Comparison of ENCODE assay signal across 23 mouse cellular contexts in the genomic region with DNA sequence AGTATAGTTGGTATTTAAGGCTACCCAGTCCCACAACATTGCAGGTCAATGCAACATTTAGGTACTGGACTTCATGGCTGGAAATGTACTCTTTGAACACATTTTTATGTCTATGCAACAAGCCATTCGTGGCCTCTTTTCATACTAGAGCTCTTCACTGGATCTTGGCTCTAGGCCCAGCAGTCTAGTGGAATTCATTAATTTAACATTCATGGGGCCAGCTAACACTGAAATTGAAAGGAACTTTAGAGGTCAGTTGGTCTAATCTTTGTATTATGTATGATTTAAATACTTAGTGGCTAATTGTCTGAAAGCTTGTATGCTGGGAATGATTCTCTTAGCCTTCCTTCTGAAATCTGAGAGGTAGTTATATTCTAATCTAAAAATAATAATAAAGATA.
A peak's percentile ranks its signal among the peaks of the same experiment; 100 is the strongest.
DNase-seq lines count a peak whose midpoint lies in the region; ATAC-seq and TF ChIP-seq lines count a peak whose summit lies in the region.
"Had no signal": no experiment of that assay in that cellular context is flagged by ENCODE, and none has a peak within 500 bp of the region (broad histone marks: within the 10 kb centered on the region; RNA-seq: fewer than 3 reads in every experiment).

No protein-coding gene starts in this region.

- no peaks in the 10 kb centered on the region for H3K27me3 ChIP-seq in hindbrain, postnatal 0 days (ENCODE audit: insufficient read depth, low read length)
- no peaks in the 10 kb centered on the region for H3K27me3 ChIP-seq in hindbrain, embryonic 11.5 days (ENCODE audit: control insufficient read depth, insufficient read depth, low read length)
- H3K27me3 ChIP-seq in limb, embryonic 14.5 days (ENCODE audit: control insufficient read depth, insufficient read depth, low read length): no peaks in the 10 kb centered on the region
- H3K27me3 ChIP-seq in limb, embryonic 10.5 days (ENCODE audit: low read depth, poor library complexity, severe bottlenecking): no peaks in the 10 kb centered on the region
- H3K27me3 ChIP-seq: embryonic facial prominence, embryonic 12.5 days; forebrain, embryonic 15.5 days; neural tube, embryonic 15.5 days had no signal

- peak; percentile 1 for DNase-seq in adrenal gland, postnatal 10 days
- no peak for DNase-seq in adrenal gland, postnatal 4 days (ENCODE audit: low spot score in 2 of 2)
- peak; percentile 40 for DNase-seq in hindbrain, postnatal 0 days (ENCODE audit: low spot score)
- no peak for DNase-seq in hindbrain, embryonic 11.5 days (ENCODE audit: low spot score)
- peak; percentile 50 for DNase-seq in limb, embryonic 14.5 days (ENCODE audit: low spot score)
- no peak for DNase-seq in limb, embryonic 10.5 days (ENCODE audit: low spot score)
- DNase-seq in Muller cell, postnatal 12 days (ENCODE audit: inconsistent ontology term): peak; percentile 64
- DNase-seq in frontal cortex, postnatal 14 days (ENCODE audit: low spot score in 2 of 2): no peak
- DNase-seq: adrenal gland, postnatal 14 days; cerebellum, adult 11 months; gastrocnemius, postnatal 14 days; heart, adult 11 months; liver, postnatal 0 days; lung, postnatal 14 days; right cerebral cortex, postnatal 14 days; spleen, adult 18-20 months had no signal

- ATAC-seq in hindbrain, postnatal 0 days: no peak
- no peak for ATAC-seq in hindbrain, embryonic 11.5 days (ENCODE audit: low FRiP score)
- ATAC-seq in limb, embryonic 14.5 days (ENCODE audit: low FRiP score, low read depth): no peak
- ATAC-seq: forebrain, embryonic 15.5 days; liver, postnatal 0 days had no signal

- no peak for TF ChIP-seq POLR2A in limb, embryonic 14.5 days (IDR thresholded peaks at IDR 0.05; ENCODE audit: borderline replicate concordance, extremely low read depth, insufficient read depth, insufficient read length)

- H3K4me3 ChIP-seq in hindbrain, postnatal 0 days (ENCODE audit: low read length): no peak overlapping the region
- H3K4me3 ChIP-seq in hindbrain, embryonic 11.5 days (ENCODE audit: low read depth, low read length): no peak overlapping the region
- no peak overlapping the region for H3K4me3 ChIP-seq in limb, embryonic 14.5 days (replicated peaks; ENCODE audit: low read length)
- H3K4me3 ChIP-seq in limb, embryonic 10.5 days: no peak overlapping the region
- H3K4me3 ChIP-seq: embryonic facial prominence, embryonic 12.5 days; erythroblast, embryonic 14.5 days; forebrain, embryonic 15.5 days; layer of hippocampus, adult 2 months; neural tube, embryonic 15.5 days had no signal

- no peaks in the 10 kb centered on the region for H3K4me1 ChIP-seq in hindbrain, postnatal 0 days (ENCODE audit: insufficient read depth, low read length)
- no peaks in the 10 kb centered on the region for H3K4me1 ChIP-seq in hindbrain, embryonic 11.5 days (replicated peaks; ENCODE audit: control insufficient read depth, insufficient read depth, low read length)
- H3K4me1 ChIP-seq in limb, embryonic 14.5 days (ENCODE audit: control insufficient read depth, insufficient read depth, low read length): no peaks in the 10 kb centered on the region
- no peaks in the 10 kb centered on the region for H3K4me1 ChIP-seq in limb, embryonic 10.5 days
- H3K4me1 ChIP-seq: embryonic facial prominence, embryonic 12.5 days; forebrain, embryonic 15.5 days; neural tube, embryonic 15.5 days had no signal

- WGBS in hindbrain, postnatal 0 days: 21% methylated on average over 1 of the region's 1 CpGs
- 79% methylated on average over 1 of the region's 1 CpGs for WGBS in hindbrain, embryonic 11.5 days
- 39% methylated on average over 1 of the region's 1 CpGs for WGBS in limb, embryonic 14.5 days
- 72% methylated on average over 1 of the region's 1 CpGs for WGBS in limb, embryonic 10.5 days

- no peak for TF ChIP-seq CTCF in hindbrain, postnatal 0 days (IDR thresholded peaks at IDR 0.05; ENCODE audit: low read depth)

- no peak overlapping the region for H3K9ac ChIP-seq in hindbrain, postnatal 0 days (replicated peaks; ENCODE audit: low read length)
- H3K9ac ChIP-seq in hindbrain, embryonic 11.5 days (ENCODE audit: low read depth, low read length): no peak overlapping the region
- H3K9ac ChIP-seq in limb, embryonic 14.5 days (ENCODE audit: low read depth, low read length, severe bottlenecking): no peak overlapping the region
- H3K9ac ChIP-seq: embryonic facial prominence, embryonic 12.5 days; forebrain, embryonic 15.5 days; liver, postnatal 0 days; neural tube, embryonic 15.5 days had no signal

- H3K27ac ChIP-seq in hindbrain, postnatal 0 days: no peak overlapping the region
- H3K27ac ChIP-seq in hindbrain, embryonic 11.5 days (ENCODE audit: low read depth, low read length): no peak overlapping the region
- no peak overlapping the region for H3K27ac ChIP-seq in limb, embryonic 14.5 days (replicated peaks; ENCODE audit: low read depth, low read length)
- no peak overlapping the region for H3K27ac ChIP-seq in limb, embryonic 10.5 days
- H3K27ac ChIP-seq: embryonic facial prominence, embryonic 12.5 days; forebrain, embryonic 15.5 days; layer of hippocampus, adult 2 months; neural tube, embryonic 15.5 days had no signal

- H3K9me3 ChIP-seq in hindbrain, postnatal 0 days (ENCODE audit: low read length): no peaks in the 10 kb centered on the region
- no peaks in the 10 kb centered on the region for H3K9me3 ChIP-seq in hindbrain, embryonic 11.5 days (ENCODE audit: control insufficient read depth, low read length)
- no peaks in the 10 kb centered on the region for H3K9me3 ChIP-seq in limb, embryonic 14.5 days (ENCODE audit: control insufficient read depth, low read length)
- H3K9me3 ChIP-seq in limb, embryonic 10.5 days (replicated peaks): no peaks in the 10 kb centered on the region
- H3K9me3 ChIP-seq: embryonic facial prominence, embryonic 12.5 days; forebrain, embryonic 15.5 days; neural tube, embryonic 15.5 days had no signal

- H3K36me3 ChIP-seq in hindbrain, postnatal 0 days (ENCODE audit: insufficient read depth, low read length): no peaks in the 10 kb centered on the region
- H3K36me3 ChIP-seq in hindbrain, embryonic 11.5 days (ENCODE audit: control insufficient read depth, insufficient read depth, low read length): no peaks in the 10 kb centered on the region
- H3K36me3 ChIP-seq in limb, embryonic 14.5 days (ENCODE audit: control insufficient read depth, insufficient read depth, low read length): no peaks in the 10 kb centered on the region
- no peaks in the 10 kb centered on the region for H3K36me3 ChIP-seq in limb, embryonic 10.5 days
- H3K36me3 ChIP-seq: embryonic facial prominence, embryonic 12.5 days; forebrain, embryonic 15.5 days; neural tube, embryonic 15.5 days had no signal

- no peak overlapping the region for H3K4me2 ChIP-seq in hindbrain, postnatal 0 days (ENCODE audit: low read depth, low read length)
- H3K4me2 ChIP-seq in hindbrain, embryonic 11.5 days (replicated peaks; ENCODE audit: low read depth, low read length): no peak overlapping the region
- no peak overlapping the region for H3K4me2 ChIP-seq in limb, embryonic 14.5 days (replicated peaks; ENCODE audit: low read depth, low read length, severe bottlenecking)
- H3K4me2 ChIP-seq: embryonic facial prominence, embryonic 12.5 days; forebrain, embryonic 15.5 days; heart, embryonic 11.5 days; liver, embryonic 11.5 days; neural tube, embryonic 15.5 days had no signal

Comparison
In these comparisons a context has a peak if more than half of its experiments do, and no peak if none do; other contexts are left out.
1. DNase-seq: peak in adrenal gland, postnatal 10 days (single experiment), hindbrain, postnatal 0 days (single experiment), limb, embryonic 14.5 days (single experiment) and Muller cell, postnatal 12 days (single experiment); none in adrenal gland, postnatal 4 days (0 of 2), hindbrain, embryonic 11.5 days (single experiment), limb, embryonic 10.5 days (single experiment) and frontal cortex, postnatal 14 days (0 of 2).